Mouse (Mus musculus) ES-E14 (cell line): ENCODE measurements around the gene Ptprt.

ENCODE experiments used
- CHD2 ChIP-seq: IDR thresholded peaks from 2 replicates; pipeline ENCODE4 v1.6.1; 2014; ENCODE audit warnings: mild to moderate bottlenecking, low read depth, low read length, inconsistent platforms
- HCFC1 ChIP-seq: IDR thresholded peaks from 2 replicates; pipeline ENCODE4 v1.6.1; 2012; ENCODE audit warnings: low read length, inconsistent platforms, borderline replicate concordance; ENCODE audit not compliant: insufficient read depth
- MAFK ChIP-seq: IDR thresholded peaks from 2 replicates; pipeline ENCODE4 v1.6.1; 2014; ENCODE audit warnings: mild to moderate bottlenecking, low read depth, low read length, inconsistent platforms; ENCODE audit not compliant: insufficient read depth
- ZC3H11A ChIP-seq: IDR thresholded peaks from 2 replicates; pipeline ENCODE4 v1.6.1; 2012; ENCODE audit warnings: low read depth, mild to moderate bottlenecking, inconsistent platforms, low read length, borderline replicate concordance

DNA sequence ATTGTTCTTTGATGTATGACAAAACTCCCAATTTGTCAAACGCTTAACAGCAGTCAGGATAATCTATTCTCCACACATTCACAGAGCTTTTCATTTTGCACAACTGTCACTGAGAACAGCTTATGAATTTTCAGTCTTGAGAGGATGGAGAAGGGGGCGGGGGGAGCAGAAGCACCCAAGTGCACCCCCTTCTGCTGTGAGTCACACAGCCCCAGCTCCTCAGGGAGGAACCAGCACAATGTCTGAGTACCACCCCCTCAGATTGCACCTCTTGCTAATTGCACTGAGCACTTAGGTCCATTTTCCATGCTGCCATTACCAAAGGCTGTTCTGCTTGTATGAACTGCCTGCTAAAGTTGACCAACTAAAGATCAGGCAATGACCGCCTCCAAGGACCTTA is 578.6 kb downstream of the Ptprt start:
- TF ChIP-seq MAFK = no peak
- TF ChIP-seq HCFC1 = no peak
- no peak for TF ChIP-seq CHD2
- TF ChIP-seq ZC3H11A = no peak
